ENCODE assay signal across 9 mouse cellular contexts in genomic region chr11:19531255-19532003, GRCm38 (mm10).
A peak's percentile ranks its signal among the peaks of the same experiment; 100 is the strongest.
DNase-seq lines count a peak whose midpoint lies in the region; ATAC-seq lines count a peak whose summit lies in the region.
"Had no signal": no experiment of that assay in that cellular context is flagged by ENCODE, and none has a peak within 500 bp of the region (broad histone marks: within the 10 kb centered on the region; RNA-seq: fewer than 3 reads in every experiment).

No protein-coding gene starts in this region.

- no peaks in the 10 kb centered on the region for H3K36me3 ChIP-seq in hindbrain, embryonic 14.5 days (replicated peaks; ENCODE audit: control insufficient read depth, insufficient read depth)
- no peaks in the 10 kb centered on the region for H3K36me3 ChIP-seq in lung, embryonic 15.5 days
- H3K36me3 ChIP-seq in stomach, embryonic 14.5 days (ENCODE audit: control insufficient read depth, insufficient read depth, low read length) = no peaks in the 10 kb centered on the region

- peak overlapping the region; percentile 50 for H3K9ac ChIP-seq in hindbrain, embryonic 14.5 days
- H3K9ac ChIP-seq in lung, embryonic 15.5 days = no peak overlapping the region
- H3K9ac ChIP-seq in stomach, embryonic 14.5 days (replicated peaks; ENCODE audit: low read depth, low read length) = no peak overlapping the region

- H3K9me3 ChIP-seq in hindbrain, embryonic 14.5 days (ENCODE audit: control insufficient read depth, low read length) = no peaks in the 10 kb centered on the region
- no peaks in the 10 kb centered on the region for H3K9me3 ChIP-seq in lung, embryonic 15.5 days
- no peaks in the 10 kb centered on the region for H3K9me3 ChIP-seq in stomach, embryonic 14.5 days (ENCODE audit: control insufficient read depth, low read depth, low read length)

- H3K27ac ChIP-seq in hindbrain, embryonic 14.5 days = peak overlapping the region; percentile 66
- H3K27ac ChIP-seq in lung, embryonic 15.5 days = no peak overlapping the region
- no peak overlapping the region for H3K27ac ChIP-seq in stomach, embryonic 14.5 days (ENCODE audit: low read length)

- peaks cover 39% of the 10 kb centered on the region for H3K4me1 ChIP-seq in hindbrain, embryonic 14.5 days (replicated peaks; ENCODE audit: control insufficient read depth, insufficient read depth, low read length)
- H3K4me1 ChIP-seq in lung, embryonic 15.5 days = peaks cover 11% of the 10 kb centered on the region
- peaks cover 6% of the 10 kb centered on the region; the same call in 1 of the 2 replicates for H3K4me1 ChIP-seq in stomach, embryonic 14.5 days (ENCODE audit: control insufficient read depth, insufficient read depth, low read length)

- 0 out of 2 replicates have a peak overlapping the region, but pooled peaks have one; percentile 7 for H3K4me3 ChIP-seq in hindbrain, embryonic 14.5 days (replicated peaks; ENCODE audit: low read length)
- H3K4me3 ChIP-seq in lung, embryonic 15.5 days = 0 out of 2 replicates have a peak overlapping the region, but pooled peaks have one; percentile 2
- H3K4me3 ChIP-seq in stomach, embryonic 14.5 days (ENCODE audit: low read depth, low read length) = no peak overlapping the region
- H3K4me3 ChIP-seq: erythroblast, embryonic 14.5 days had no signal

- WGBS in hindbrain, embryonic 14.5 days = 5% methylated on average over 20 of the region's 20 CpGs
- WGBS in lung, embryonic 15.5 days = 15% methylated on average over 20 of the region's 20 CpGs
- WGBS in stomach, embryonic 14.5 days = 22% methylated on average over 20 of the region's 20 CpGs

- ATAC-seq in hindbrain, embryonic 14.5 days (ENCODE audit: low FRiP score) = peak; percentile 71
- no peak for ATAC-seq in lung, embryonic 15.5 days (ENCODE audit: borderline replicate concordance, extremely low read depth, low FRiP score, low TSS enrichment)
- ATAC-seq in stomach, embryonic 14.5 days (ENCODE audit: insufficient number of reproducible peaks, insufficient read depth, low FRiP score, low read depth) = no peak
- ATAC-seq in erythroid progenitor cell, adult 5-6 weeks (replicated peaks; ENCODE audit: low FRiP score, poor library complexity, severe bottlenecking) = no peak

- no peaks in the 10 kb centered on the region for H3K27me3 ChIP-seq in hindbrain, embryonic 14.5 days (ENCODE audit: control insufficient read depth, insufficient read depth, low read length)
- no peaks in the 10 kb centered on the region for H3K27me3 ChIP-seq in lung, embryonic 15.5 days
- no peaks in the 10 kb centered on the region for H3K27me3 ChIP-seq in stomach, embryonic 14.5 days (ENCODE audit: control insufficient read depth, insufficient read depth, low read length)

- DNase-seq in left cerebral cortex, postnatal 4 days = peak; percentile 68
- no peak for DNase-seq in left cerebral cortex, adult 8-10 months (ENCODE audit: low spot score in 2 of 2)
- DNase-seq in hindbrain, embryonic 14.5 days (ENCODE audit: low spot score) = peak; percentile 53
- no peak for DNase-seq in layer of hippocampus, adult 9-10 months (ENCODE audit: low spot score)
- no peak for DNase-seq in spleen, postnatal 14 days (ENCODE audit: low spot score in 2 of 2)

- intact Hi-C loops in left cerebral cortex, postnatal 4 days (cut with DNase I) = no loop called here

- H3K4me2 ChIP-seq in hindbrain, embryonic 14.5 days (replicated peaks) = peak overlapping the region; percentile 43
- H3K4me2 ChIP-seq in lung, embryonic 15.5 days = peak overlapping the region; percentile 41
- H3K4me2 ChIP-seq in stomach, embryonic 14.5 days (replicated peaks; ENCODE audit: low read depth, low read length) = peak overlapping the region; percentile 13; the same call in 1 of the 2 replicates

Comparison
In these comparisons a context has a peak if more than half of its experiments do, and no peak if none do; other contexts are left out.
1. DNase-seq: peak in left cerebral cortex, postnatal 4 days (single experiment) and hindbrain, embryonic 14.5 days (single experiment); none in left cerebral cortex, adult 8-10 months (0 of 2), layer of hippocampus, adult 9-10 months (single experiment) and spleen, postnatal 14 days (0 of 2).
2. Peak in every context shown above with its lines, with median percentiles within 50 percentile points of each other: H3K4me2 ChIP-seq.